19 mouse cellular contexts compared by ENCODE assay signal in the genomic region with DNA sequence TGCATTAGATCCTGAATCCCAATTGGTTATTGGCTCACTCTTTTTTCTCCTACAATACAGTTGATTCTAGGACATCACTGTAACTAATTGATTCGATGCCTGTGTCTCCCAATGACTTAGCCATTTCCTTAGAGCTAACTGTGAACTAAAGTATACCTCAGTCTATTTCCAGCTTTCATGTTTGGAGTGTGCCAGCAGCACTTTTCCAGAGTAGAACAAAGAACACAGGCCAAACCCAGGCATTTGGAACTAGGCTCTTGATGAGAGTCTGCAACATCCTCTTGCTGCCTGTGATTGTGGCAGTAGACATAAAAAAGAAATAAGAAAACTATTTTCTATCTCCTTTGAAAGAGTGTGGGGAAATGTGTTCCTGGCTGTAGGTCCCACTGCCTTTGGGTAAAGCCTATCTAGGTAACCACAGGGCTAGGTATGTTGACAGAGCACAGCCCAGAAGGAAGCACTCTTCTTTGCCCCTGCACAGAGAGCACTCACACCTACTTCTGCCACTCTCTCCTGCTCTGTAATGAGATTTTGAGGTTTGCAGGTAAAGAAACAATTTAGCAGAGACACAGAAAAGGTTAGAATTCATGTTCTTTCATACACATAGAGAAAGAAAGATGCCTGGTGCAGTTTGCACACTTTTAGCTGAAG. TPM values are rescaled to one million over a fixed set of nuclear protein-coding genes. Genes with fewer than 3 reads are reported as not detected.
A peak's percentile ranks its signal among the peaks of the same experiment; 100 is the strongest.
DNase-seq lines count a peak whose midpoint lies in the region; ATAC-seq and TF ChIP-seq lines count a peak whose summit lies in the region.
"Had no signal": no experiment of that assay in that cellular context is flagged by ENCODE, and none has a peak within 500 bp of the region (broad histone marks: within the 10 kb centered on the region; RNA-seq: fewer than 3 reads in every experiment).

No protein-coding gene starts in this region.

- H3K36me3 ChIP-seq in lung, postnatal 0 days (ENCODE audit: insufficient read depth, low read length): no peaks in the 10 kb centered on the region
- H3K36me3 ChIP-seq: embryonic facial prominence, embryonic 15.5 days; heart, embryonic 13.5 days; hindbrain, embryonic 15.5 days had no signal

- H3K27ac ChIP-seq in left cerebral cortex, adult 2 months: peak overlapping the region; percentile 15
- peak overlapping the region; percentile 28; the same call in 1 of the 2 replicates for H3K27ac ChIP-seq in lung, postnatal 0 days (ENCODE audit: low read length)
- H3K27ac ChIP-seq in cerebellum, adult 2 months (ENCODE audit: insufficient read depth, low read length): no peak overlapping the region
- H3K27ac ChIP-seq: embryonic facial prominence, embryonic 15.5 days; heart, embryonic 13.5 days; hindbrain, embryonic 15.5 days had no signal

- 68% methylated on average over 1 of the region's 1 CpGs for WGBS in lung, postnatal 0 days
- 34% methylated on average over 1 of the region's 1 CpGs for WGBS in lung, adult 2 months
- WGBS in cerebellum, adult 2 months: 41% methylated on average over 1 of the region's 1 CpGs

- intact Hi-C loops in left cerebral cortex, adult 2 months (cut with DNase I): no loop called here
- intact Hi-C loops in left cerebral cortex, postnatal 25 days (cut with DNase I): no loop called here

- no peak overlapping the region for H3K4me3 ChIP-seq in left cerebral cortex, adult 2 months
- H3K4me3 ChIP-seq in lung, postnatal 0 days (ENCODE audit: low read depth, low read length): no peak overlapping the region
- H3K4me3 ChIP-seq in lung, adult 2 months (replicated peaks; ENCODE audit: extremely low read depth, low read depth, low read length): no peak overlapping the region
- H3K4me3 ChIP-seq in cerebellum, adult 2 months (replicated peaks; ENCODE audit: insufficient read depth, low read depth, low read length): no peak overlapping the region
- H3K4me3 ChIP-seq: embryonic facial prominence, embryonic 15.5 days; gastrocnemius, adult 2 months; heart, embryonic 13.5 days; hindbrain, embryonic 15.5 days had no signal

- H3K27me3 ChIP-seq in lung, postnatal 0 days (replicated peaks; ENCODE audit: insufficient read depth, low read length): no peaks in the 10 kb centered on the region
- no peaks in the 10 kb centered on the region for H3K27me3 ChIP-seq in cerebellum, adult 2 months (ENCODE audit: control insufficient read depth, insufficient read depth, low read length)
- H3K27me3 ChIP-seq: embryonic facial prominence, embryonic 15.5 days; heart, embryonic 13.5 days; hindbrain, embryonic 15.5 days had no signal

- H3K4me1 ChIP-seq in lung, postnatal 0 days (ENCODE audit: insufficient read depth, low read depth, low read length): peaks cover 7% of the 10 kb centered on the region; the same call in 1 of the 2 replicates
- H3K4me1 ChIP-seq in lung, adult 2 months (ENCODE audit: control insufficient read depth, insufficient read depth, low read length): peaks cover 13% of the 10 kb centered on the region
- no peaks in the 10 kb centered on the region for H3K4me1 ChIP-seq in cerebellum, adult 2 months (ENCODE audit: control insufficient read depth, insufficient read depth, low read length)
- H3K4me1 ChIP-seq: embryonic facial prominence, embryonic 15.5 days; hindbrain, embryonic 15.5 days had no signal

- TF ChIP-seq POLR2A in lung, adult 2 months (IDR thresholded peaks at IDR 0.05; ENCODE audit: borderline replicate concordance, extremely low read depth, low read depth, low read length): no peak
- no peak for TF ChIP-seq POLR2A in cerebellum, adult 2 months (IDR thresholded peaks at IDR 0.05; ENCODE audit: borderline replicate concordance, insufficient read depth, low read length)

- no peak overlapping the region for H3K9ac ChIP-seq in lung, postnatal 0 days (replicated peaks; ENCODE audit: low read depth)
- H3K9ac ChIP-seq: embryonic facial prominence, embryonic 15.5 days; heart, embryonic 13.5 days; hindbrain, embryonic 15.5 days had no signal

- DNase-seq in left cerebral cortex, adult 2 months (ENCODE audit: extremely low spot score in 1 of 2, low spot score in 2 of 2): no peak
- DNase-seq in left cerebral cortex, postnatal 25 days (ENCODE audit: low spot score in 2 of 2): no peak
- peak; percentile 38 for DNase-seq in lung, postnatal 0 days (ENCODE audit: low spot score)
- DNase-seq in lung, adult 2 months: no peak
- peak; percentile 33 for DNase-seq in brain, adult 2 months (ENCODE audit: low read depth, low spot score)
- no peak for DNase-seq in cerebellum, postnatal 25 days
- no peak for DNase-seq in cerebellum, adult 2 months
- DNase-seq: adrenal gland, adult 8-10 months; adrenal gland, postnatal 36 days; cerebellum, adult 11 months; cerebellum, adult 9-10 months; embryo, embryonic 11 days; gastrocnemius, adult 2 months; gastrocnemius, postnatal 25 days; heart, postnatal 36 days had no signal

- peak; percentile 54 for ATAC-seq in lung, postnatal 0 days

- no peak for TF ChIP-seq EP300 in lung, postnatal 0 days (IDR thresholded peaks at IDR 0.05)

- no peak overlapping the region for H3K4me2 ChIP-seq in lung, postnatal 0 days (replicated peaks; ENCODE audit: low read depth, low read length)
- H3K4me2 ChIP-seq: embryonic facial prominence, embryonic 15.5 days; heart, embryonic 13.5 days; hindbrain, embryonic 15.5 days had no signal

- no peak for TF ChIP-seq CTCF in left cerebral cortex, adult 2 months (IDR thresholded peaks at IDR 0.05)
- TF ChIP-seq CTCF in lung, postnatal 0 days (IDR thresholded peaks at IDR 0.05): no peak
- TF ChIP-seq CTCF in lung, adult 2 months (IDR thresholded peaks at IDR 0.05; ENCODE audit: insufficient read depth, low read length): no peak
- TF ChIP-seq CTCF in cerebellum, adult 2 months (IDR thresholded peaks at IDR 0.05; ENCODE audit: borderline replicate concordance, insufficient read depth, low read depth, low read length): no peak

- H3K9me3 ChIP-seq in lung, postnatal 0 days (ENCODE audit: low read length): no peaks in the 10 kb centered on the region
- H3K9me3 ChIP-seq: embryonic facial prominence, embryonic 15.5 days; heart, embryonic 13.5 days; hindbrain, embryonic 15.5 days had no signal

RNA-seq across cellular contexts. Expression of gene Lurap1l, which starts 8.9 kb away (rescaled TPM):
- total RNA-seq in left cerebral cortex, adult 2 months (2021): 10 to 100 TPM; 10.1 to 11.0 TPM
- 1 to 10 TPM; 9.1 to 9.7 TPM for total RNA-seq in left cerebral cortex, postnatal 25 days (2021)
- 48.0 and 48.3 TPM in 2 replicates for polyA plus RNA-seq in lung, postnatal 0 days (2015; fragmentation: Nextera tagmentation; extraction: Ambion mirVana)
- 28.3 and 28.9 TPM in 2 replicates for polyA plus RNA-seq in lung, adult 2 months (2012; rRNA removed)
- 5.0 and 7.0 TPM in 2 replicates for polyA plus RNA-seq in cerebellum, adult 2 months (2012; rRNA removed)
- total RNA-seq: granulocyte monocyte progenitor cell, adult 5-6 weeks had no signal

Comparison
In these comparisons a context has a peak if more than half of its experiments do, and no peak if none do; other contexts are left out.
1. DNase-seq: peak in lung, postnatal 0 days (single experiment) and brain, adult 2 months (single experiment); none in left cerebral cortex, adult 2 months (0 of 2), left cerebral cortex, postnatal 25 days (0 of 2), lung, adult 2 months (single experiment), cerebellum, postnatal 25 days (0 of 2) and cerebellum, adult 2 months (0 of 2).